Mouse (Mus musculus): ENCODE results near the gene Ttyh1. TPM values are rescaled to one million over a fixed set of nuclear protein-coding genes. Genes with fewer than 3 reads are reported as not detected.
"Not testable (repeated sequence)": the region's sequence is repeated elsewhere in the genome, so short reads cannot be mapped to it uniquely, and the experiment has no call there.

Ttyh1 gene
- total RNA-seq, 1 experiment from 2014 or later: 0.12 TPM

DNA sequence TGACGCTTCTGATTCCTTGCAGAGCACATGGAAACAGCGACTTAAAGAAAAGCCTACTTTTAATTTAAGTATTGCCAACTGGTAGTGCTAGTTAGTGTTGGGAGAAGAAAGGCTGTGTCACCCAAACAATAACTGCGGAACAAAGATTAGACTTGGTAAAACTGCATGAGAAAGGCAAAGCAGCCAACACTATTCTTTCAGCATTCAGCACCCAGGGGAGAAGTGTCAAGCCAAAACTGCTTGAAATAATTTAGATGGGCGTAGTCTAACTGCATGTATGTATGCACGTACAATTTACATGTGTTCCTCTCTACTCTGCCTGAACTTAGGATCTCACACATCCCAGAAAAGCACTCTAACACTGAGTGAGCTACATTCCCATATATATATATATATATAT lies 35.1 kb downstream of the Ttyh1 start:
- no peak for ATAC-seq (ENCODE audit: extremely low read depth, insufficient number of reproducible peaks, low FRiP score, poor library complexity, severe bottlenecking)

DNA sequence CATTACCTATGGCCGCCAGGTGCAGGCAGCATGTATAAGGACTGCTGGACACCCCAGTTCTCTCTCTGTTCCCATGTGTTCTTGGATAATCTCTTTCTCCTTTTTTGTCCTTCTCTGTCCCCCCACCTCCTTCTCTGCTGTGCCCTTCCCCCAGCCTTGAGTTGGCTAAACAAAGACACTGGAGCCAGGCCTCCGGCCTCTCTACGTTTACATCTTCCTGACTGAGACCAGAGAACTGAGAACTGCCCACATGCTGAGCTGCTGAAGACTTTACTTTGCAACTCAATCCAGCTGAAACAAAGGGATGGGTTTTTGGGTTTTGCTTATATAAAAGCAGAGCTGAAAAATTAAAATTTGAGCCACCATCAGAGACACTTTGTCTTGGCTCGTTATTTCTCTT lies 35.8 kb downstream of the Ttyh1 start:
- ATAC-seq (ENCODE audit: extremely low read depth, insufficient number of reproducible peaks, low FRiP score, poor library complexity, severe bottlenecking): no peak

- ATAC-seq (ENCODE audit: extremely low read depth, insufficient number of reproducible peaks, low FRiP score, poor library complexity, severe bottlenecking): not testable (repeated sequence)
Observed at GRCm38 (mm10) chr7:4161596-4161995, 42.4 kb downstream of the Ttyh1 start.

DNA sequence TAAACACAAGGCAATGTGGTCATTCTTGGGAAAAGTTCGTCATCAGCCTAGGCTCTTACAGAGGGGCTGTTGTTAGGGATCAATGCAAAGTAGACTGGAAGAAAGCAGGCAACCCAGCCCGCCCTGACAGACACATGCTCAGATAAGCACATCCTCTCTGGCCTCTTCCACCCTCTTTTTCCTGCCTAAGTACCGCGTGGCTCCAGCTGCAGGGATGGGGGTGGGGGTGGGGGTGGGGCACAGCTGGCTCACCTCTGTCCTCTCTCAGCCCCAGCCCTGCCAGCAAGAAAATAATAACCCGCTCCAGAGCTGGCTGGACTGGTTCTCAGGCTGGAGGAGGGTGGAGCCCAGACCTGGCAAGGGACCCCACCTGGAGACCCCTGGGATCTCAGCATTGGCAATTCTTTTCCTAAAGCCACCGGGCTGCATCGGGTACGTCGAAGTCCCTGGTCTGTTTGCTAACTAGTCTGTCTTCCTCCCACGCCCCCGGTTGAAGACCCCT lies 44.4 kb downstream of the Ttyh1 start:
- no peak for ATAC-seq (ENCODE audit: extremely low read depth, insufficient number of reproducible peaks, low FRiP score, poor library complexity, severe bottlenecking)

DNA sequence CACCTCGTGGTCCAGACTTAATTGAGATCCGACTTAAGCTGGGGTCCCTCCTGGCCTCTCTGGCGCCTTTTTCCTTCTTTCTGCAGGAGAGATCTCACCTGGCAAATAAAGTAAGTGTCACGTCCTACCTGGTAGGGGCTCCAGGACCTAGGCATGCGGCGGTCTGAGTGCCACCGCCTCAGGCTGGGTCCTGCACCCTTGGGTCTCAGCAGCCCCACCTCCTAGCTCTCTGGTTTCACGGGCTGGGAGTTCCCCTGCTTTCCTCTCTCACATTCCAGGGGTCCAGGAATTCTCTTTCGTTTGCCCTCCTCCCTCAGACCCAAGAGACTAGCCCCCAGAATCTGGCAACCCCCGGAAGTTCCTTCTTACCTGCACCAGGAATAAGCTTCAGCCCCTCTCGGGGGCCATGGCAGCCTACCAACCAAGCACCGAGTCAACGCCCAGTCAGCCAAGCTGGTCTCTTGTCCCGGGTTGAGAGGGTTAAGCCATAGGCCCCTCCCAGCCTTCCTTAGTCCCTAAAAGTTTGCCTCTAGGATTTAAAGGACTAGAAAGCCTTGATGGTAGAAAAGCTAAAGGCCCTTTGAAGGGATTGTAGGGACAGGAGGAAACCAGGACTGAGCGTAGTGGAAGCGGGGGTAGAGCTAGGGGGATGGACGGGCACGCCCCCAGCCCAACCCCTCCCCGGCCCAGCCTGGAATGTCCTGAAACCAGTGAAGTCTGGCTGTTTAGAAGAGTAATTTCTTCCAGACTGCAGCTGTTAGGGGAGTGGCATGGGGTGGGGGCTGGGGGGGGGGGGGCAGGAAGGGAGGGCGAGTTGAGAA lies 45.1 kb downstream of the Ttyh1 start, which contains the start of gene Cdc42ep5:
Gene Cdc42ep5, minus strand, starts transcription at position 771 of the 821 bp plus-strand sequence.
- ATAC-seq (ENCODE audit: extremely low read depth, insufficient number of reproducible peaks, low FRiP score, poor library complexity, severe bottlenecking): no peak

DNA sequence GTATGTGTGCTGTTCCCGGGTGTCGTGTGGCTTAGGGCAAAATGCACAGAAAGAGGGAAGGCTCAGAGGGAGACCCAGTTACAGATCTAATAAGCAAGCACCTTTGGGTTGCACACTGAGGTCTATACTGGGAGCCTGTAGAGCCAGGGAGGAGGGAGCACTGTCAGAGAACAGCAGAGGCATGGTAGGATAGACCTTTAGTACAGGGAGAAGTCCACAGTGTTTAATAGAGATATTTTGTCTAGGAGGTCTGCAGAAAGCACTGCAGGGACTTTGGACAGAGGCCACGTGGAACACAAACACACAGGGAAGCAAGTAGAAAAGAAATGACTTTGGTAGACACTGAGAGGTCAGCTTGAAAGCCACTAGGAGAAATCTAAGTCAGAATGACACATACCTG lies 46.1 kb downstream of the Ttyh1 start:
- no peak for ATAC-seq (ENCODE audit: extremely low read depth, insufficient number of reproducible peaks, low FRiP score, poor library complexity, severe bottlenecking)

DNA sequence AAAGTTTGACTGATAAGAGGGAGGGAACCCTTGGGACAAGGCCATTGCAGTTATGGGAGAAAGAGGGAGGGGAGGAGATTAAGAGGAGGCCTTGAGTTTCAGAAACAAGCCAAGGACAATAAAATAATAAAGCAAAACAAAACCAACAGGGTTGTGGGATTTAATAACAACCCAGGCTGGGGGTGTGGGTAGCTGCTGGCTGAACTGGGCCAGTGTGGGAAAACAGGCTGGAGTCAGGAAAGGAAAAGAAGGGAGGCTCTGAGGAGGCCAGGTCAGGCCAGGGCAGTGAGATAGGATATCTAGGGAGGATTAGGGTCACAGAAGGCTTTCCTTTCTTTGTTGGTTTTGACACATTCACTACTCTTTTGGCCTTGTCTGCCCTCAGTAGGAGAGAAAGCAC lies 47.9 kb downstream of the Ttyh1 start:
- no peak for ATAC-seq (ENCODE audit: extremely low read depth, insufficient number of reproducible peaks, low FRiP score, poor library complexity, severe bottlenecking)

- ATAC-seq (ENCODE audit: extremely low read depth, insufficient number of reproducible peaks, low FRiP score, poor library complexity, severe bottlenecking): no peak
Observed at GRCm38 (mm10) chr7:4170193-4170938, 51.2 kb downstream of the Ttyh1 start.

GRCm38 (mm10) chr7:4178438-4178837 lies 59.2 kb downstream of the Ttyh1 start:
- no peak for ATAC-seq (ENCODE audit: extremely low read depth, insufficient number of reproducible peaks, low FRiP score, poor library complexity, severe bottlenecking)

Other genes with a start within 250 kb of the Ttyh1 start
- 94.9 and 100 TPM in 2 replicates for gene Gm14548, start 221.3 kb upstream of the Ttyh1 start, total RNA-seq (2017)
- gene Lilra6, start 203.9 kb upstream of the Ttyh1 start, total RNA-seq (2017): 145 and 154 TPM in 2 replicates
- 22.3 and 23.0 TPM in 2 replicates for gene Lair1, start 56.2 kb upstream of the Ttyh1 start, total RNA-seq (2017)
- gene Leng8, start 17.6 kb downstream of the Ttyh1 start, total RNA-seq (2017): 155 and 160 TPM in 2 replicates
- gene Leng9, start 31.0 kb downstream of the Ttyh1 start, total RNA-seq (2017): 18.9 and 19.7 TPM in 2 replicates
- 0.86 and 5.8 TPM in 2 replicates for gene Cdc42ep5, start 45.5 kb downstream of the Ttyh1 start, total RNA-seq (2017)
- 0.35 TPM in 1 of 2 replicates, not detected in the other for gene Lilra5, start 118.3 kb downstream of the Ttyh1 start, total RNA-seq (2017)
- 3.6 and 9.1 TPM in 2 replicates for gene Ncr1, start 218.3 kb downstream of the Ttyh1 start, total RNA-seq (2017)

Measured in neutrophil, adult 5-6 weeks (primary cell).